Mouse (Mus musculus) 3134 (cell line): ENCODE data around the gene Blcap.

ENCODE experiments used
- DNase-seq: peaks from one replicate; pipeline ENCODE4 v3.0.0-alpha.2; 2011; ENCODE audit warnings: low spot score; ENCODE audit not compliant: insufficient read length; ENCODE audit errors: extremely low read depth

The Blcap gene

DNA sequence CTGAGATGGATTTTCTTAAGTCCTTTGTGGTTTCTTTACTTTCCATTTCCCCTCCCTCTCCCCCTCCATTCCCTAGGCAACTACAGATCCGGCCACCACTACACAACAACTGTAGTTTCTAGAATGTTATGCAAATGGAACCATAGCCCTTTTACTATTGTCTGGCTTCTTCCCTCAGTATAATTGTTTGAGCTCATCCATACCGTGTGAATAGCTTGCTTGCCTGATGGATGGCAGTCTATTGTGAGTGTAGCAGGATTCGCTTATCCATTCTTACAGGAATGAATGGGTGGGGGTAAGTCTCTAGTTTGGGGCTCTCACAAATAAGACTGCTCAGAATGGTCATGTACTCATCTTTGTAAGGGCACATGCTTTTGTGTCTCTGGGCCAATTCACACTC lies 48.5 kb downstream of the Blcap start:
- no peak for DNase-seq

DNA sequence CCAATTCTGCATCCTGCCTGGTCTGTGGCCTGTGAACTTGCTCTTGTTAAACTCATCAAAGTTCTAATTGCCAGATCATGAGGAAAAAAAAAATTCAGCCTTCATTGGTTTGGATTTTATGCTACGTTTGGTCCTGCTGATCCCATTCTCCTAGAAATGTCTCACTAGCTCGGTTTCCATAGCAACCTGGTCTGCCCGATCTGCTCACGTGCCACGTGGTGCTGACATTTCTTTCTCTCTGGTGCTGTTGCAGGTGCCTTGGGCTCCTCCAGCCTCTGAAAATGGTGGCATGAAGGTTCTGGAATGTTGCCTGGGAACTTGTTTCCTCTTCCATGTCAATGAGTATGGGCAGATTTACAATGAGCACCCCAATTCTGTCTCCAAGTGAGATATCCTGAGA lies 50.6 kb downstream of the Blcap start:
- no peak for DNase-seq

- DNase-seq = no peak
These were observed 51.6 kb downstream of the Blcap start for GRCm38 (mm10) chr2:157519452-157519851.

GRCm38 (mm10) chr2:157518451-157518850 lies 52.6 kb downstream of the Blcap start:
- no peak for DNase-seq

- DNase-seq = no peak
These were observed 53.5 kb downstream of the Blcap start for GRCm38 (mm10) chr2:157517526-157517925.

- no peak for DNase-seq
These were observed 56.7 kb downstream of the Blcap start for GRCm38 (mm10) chr2:157514353-157514752.

- no peak for DNase-seq
These were observed 57.3 kb downstream of the Blcap start for GRCm38 (mm10) chr2:157513737-157514208.

- no peak for DNase-seq
These were observed 58.2 kb downstream of the Blcap start for GRCm38 (mm10) chr2:157512859-157513258.

- DNase-seq = no peak
These were observed 61.0 kb downstream of the Blcap start for GRCm38 (mm10) chr2:157510031-157510430.

- no peak for DNase-seq
These were observed 61.9 kb downstream of the Blcap start for GRCm38 (mm10) chr2:157509182-157509581.

DNA sequence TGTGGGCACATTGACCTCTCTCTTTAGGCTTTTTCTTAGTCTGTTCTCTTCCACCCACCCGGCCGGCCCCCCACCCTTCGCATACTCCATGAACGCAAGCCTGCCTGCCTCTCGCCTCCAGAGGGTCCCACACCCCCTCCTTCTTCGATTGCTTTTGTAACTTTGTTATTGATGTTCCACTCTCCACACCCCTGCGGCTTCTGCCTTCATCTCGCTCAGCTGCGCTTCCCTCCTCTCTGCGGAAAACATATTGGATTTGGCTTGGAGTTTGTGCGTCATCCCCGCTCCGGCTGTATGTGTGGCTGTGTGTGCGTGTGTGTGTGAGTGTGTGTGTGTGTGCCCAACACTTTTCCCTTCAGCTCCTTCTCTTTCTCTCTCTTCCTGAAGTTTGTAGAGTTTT lies 64.3 kb downstream of the Blcap start:
- DNase-seq = no peak
